Mouse (Mus musculus) C2C12 (cell line): Measurements from ENCODE around the gene Slc6a21. TPM values are rescaled to one million over a fixed set of nuclear protein-coding genes. Genes with fewer than 3 reads are reported as not detected.
"Not testable (repeated sequence)": the region's sequence is repeated elsewhere in the genome, so short reads cannot be mapped to it uniquely, and the experiment has no call there.

Source experiments
- H3K27me3 ChIP-seq: one replicate; pipeline ENCODE4 v1.6.1; 2011; ENCODE audit not compliant: control insufficient read depth, insufficient read depth, insufficient read length
- H3K36me3 ChIP-seq: one replicate; pipeline ENCODE4 v1.6.1; 2011; ENCODE audit not compliant: control insufficient read depth, insufficient read depth
- H3K4me3 ChIP-seq: one replicate; pipeline ENCODE4 v1.5.1; 2011; ENCODE audit warnings: mild to moderate bottlenecking, control low read depth; ENCODE audit not compliant: poor library complexity, insufficient read depth, severe bottlenecking
- H3K79me2 ChIP-seq: one replicate; pipeline ENCODE4 v1.6.1; 2011; ENCODE audit not compliant: control insufficient read depth, insufficient read depth
- H3K79me3 ChIP-seq: one replicate; pipeline ENCODE4 v1.6.1; 2011; ENCODE audit warnings: low read depth, control low read depth
- H3ac ChIP-seq: one replicate; pipeline ENCODE3; 2011; ENCODE audit warnings: low read depth; ENCODE audit not compliant: control insufficient read depth, insufficient read length
- CEBPB ChIP-seq: IDR thresholded peaks from one replicate; pipeline ENCODE4 v1.6.1; 2011; ENCODE audit warnings: low read depth, mild to moderate bottlenecking, control low read depth, moderate library complexity
- CTCF ChIP-seq: IDR thresholded peaks from one replicate; pipeline ENCODE4 v1.5.1; 2011; ENCODE audit not compliant: control insufficient read depth, insufficient read depth, insufficient read length
- FOSL1 ChIP-seq: IDR thresholded peaks from one replicate; pipeline ENCODE4 v1.8.0; 2011; ENCODE audit warnings: mild to moderate bottlenecking, low read length; ENCODE audit not compliant: poor library complexity, insufficient read depth, severe bottlenecking
- MAX ChIP-seq: IDR thresholded peaks from one replicate; pipeline ENCODE4 v1.6.1; 2011; ENCODE audit warnings: mild to moderate bottlenecking, control low read depth
- MYOD1 ChIP-seq: IDR thresholded peaks from one replicate; pipeline ENCODE4 v1.6.1; 2011; ENCODE audit warnings: low read depth; ENCODE audit not compliant: control insufficient read depth, insufficient read length
- MYOG ChIP-seq: IDR thresholded peaks from one replicate; pipeline ENCODE4 v1.6.1; 2011; ENCODE audit not compliant: control insufficient read depth, insufficient read length; ENCODE audit errors: extremely low read depth
- USF1 ChIP-seq: IDR thresholded peaks from one replicate; pipeline ENCODE4 v1.6.1; 2011; ENCODE audit warnings: low read depth, mild to moderate bottlenecking, control low read depth, moderate library complexity
- polyA plus RNA-seq: library from polyadenylated mRNA; unstranded; fragments of >200 nt; fragmentation: generic; extraction: Trizol; gene quantifications from one replicate; pipeline ENCODE4 v1.2.1, GENCODE M21; 2012; ENCODE audit warnings: missing spikeins

The Slc6a21 gene
- polyA plus RNA-seq, 1 experiment: not detected

DNA sequence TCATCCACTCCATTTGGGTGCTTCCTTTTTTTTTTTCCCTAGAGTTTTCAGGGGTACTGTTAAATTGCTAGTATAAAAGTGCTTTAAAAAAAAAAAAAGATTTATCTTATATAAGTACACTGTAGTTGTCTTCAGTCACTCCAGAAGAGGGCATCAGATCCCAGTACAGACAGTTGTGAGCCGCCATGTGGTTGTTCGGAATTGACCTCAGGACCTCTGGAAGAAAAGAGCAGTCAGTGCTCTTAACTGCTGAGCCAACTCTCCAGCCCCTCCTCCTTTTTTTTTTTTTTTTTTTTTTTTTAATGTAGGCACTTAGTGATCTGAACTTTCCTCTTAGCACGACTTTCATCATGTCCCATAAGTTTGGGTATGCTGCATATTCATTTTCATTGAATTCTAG lies 29.6 kb upstream of the Slc6a21 start:
- Histone ChIP-seq H3K79me2 (no peaks in the 10 kb centered on the region), H3ac (no peak overlapping the region), H3K79me3 (no peaks in the 10 kb centered on the region), H3K4me3 (no peak overlapping the region), H3K27me3 (peaks cover 2% of the 10 kb centered on the region), H3K36me3 (no peaks in the 10 kb centered on the region)
- TF ChIP-seq CEBPB (no peak), CTCF (no peak), MYOG (no peak)

DNA sequence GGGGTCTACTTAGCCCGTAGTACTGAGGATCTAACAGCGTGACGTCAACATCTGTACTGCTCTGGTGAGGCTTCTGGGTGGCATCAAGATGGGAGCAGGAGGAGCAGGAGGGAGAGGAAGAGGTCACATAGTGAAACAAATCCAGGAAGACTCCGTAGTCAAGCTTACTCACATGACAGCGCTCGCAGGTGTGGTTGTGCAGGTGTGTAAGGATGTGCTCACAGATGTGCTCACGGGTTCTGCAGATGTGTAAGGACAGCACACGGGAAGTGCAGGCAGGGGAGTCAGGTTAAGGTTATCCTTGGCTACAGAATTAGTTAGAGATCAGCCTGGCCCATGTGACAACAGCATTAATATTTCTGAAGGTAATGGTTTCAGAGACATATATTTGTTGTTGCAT lies 23.5 kb upstream of the Slc6a21 start:
- H3K79me2 ChIP-seq: no peaks in the 10 kb centered on the region
- H3K4me3 ChIP-seq: no peak overlapping the region
- peaks cover 29% of the 10 kb centered on the region for H3K27me3 ChIP-seq

DNA sequence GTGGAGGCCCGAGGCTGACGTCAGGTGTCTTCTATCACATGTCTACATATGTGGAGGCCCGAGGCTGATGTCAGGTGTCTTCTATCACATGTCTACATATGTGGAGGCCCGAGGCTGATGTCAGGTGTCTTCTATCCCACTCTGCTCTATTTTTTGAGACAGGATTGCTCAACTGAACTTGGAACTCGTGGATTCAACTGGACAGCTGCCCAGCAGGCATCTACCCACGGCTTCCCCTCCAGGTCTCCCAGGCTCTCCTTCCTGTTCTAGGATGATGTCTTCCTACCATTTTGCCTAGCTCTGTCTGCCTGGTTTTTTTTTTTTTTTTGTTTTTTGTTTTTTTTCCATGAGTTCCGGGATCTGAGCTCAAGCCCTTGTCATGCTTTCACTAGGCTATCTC lies 21.5 kb upstream of the Slc6a21 start:
- H3K4me3 ChIP-seq, H3K79me2 ChIP-seq, H3K79me3 ChIP-seq, H3K36me3 ChIP-seq, H3ac ChIP-seq: not testable (repeated sequence)
- peaks cover 49% of the 10 kb centered on the region for H3K27me3 ChIP-seq

More for the DNA sequence above, 23.5 kb upstream of the Slc6a21 start:
- TF ChIP-seq MAX (no peak), MYOG (no peak), USF1 (no peak), CEBPB (no peak), CTCF (no peak), FOSL1 (no peak), MYOD1 (no peak)
- no peaks in the 10 kb centered on the region for H3K36me3 ChIP-seq
- H3ac ChIP-seq: no peak overlapping the region
- H3K79me3 ChIP-seq: no peaks in the 10 kb centered on the region

DNA sequence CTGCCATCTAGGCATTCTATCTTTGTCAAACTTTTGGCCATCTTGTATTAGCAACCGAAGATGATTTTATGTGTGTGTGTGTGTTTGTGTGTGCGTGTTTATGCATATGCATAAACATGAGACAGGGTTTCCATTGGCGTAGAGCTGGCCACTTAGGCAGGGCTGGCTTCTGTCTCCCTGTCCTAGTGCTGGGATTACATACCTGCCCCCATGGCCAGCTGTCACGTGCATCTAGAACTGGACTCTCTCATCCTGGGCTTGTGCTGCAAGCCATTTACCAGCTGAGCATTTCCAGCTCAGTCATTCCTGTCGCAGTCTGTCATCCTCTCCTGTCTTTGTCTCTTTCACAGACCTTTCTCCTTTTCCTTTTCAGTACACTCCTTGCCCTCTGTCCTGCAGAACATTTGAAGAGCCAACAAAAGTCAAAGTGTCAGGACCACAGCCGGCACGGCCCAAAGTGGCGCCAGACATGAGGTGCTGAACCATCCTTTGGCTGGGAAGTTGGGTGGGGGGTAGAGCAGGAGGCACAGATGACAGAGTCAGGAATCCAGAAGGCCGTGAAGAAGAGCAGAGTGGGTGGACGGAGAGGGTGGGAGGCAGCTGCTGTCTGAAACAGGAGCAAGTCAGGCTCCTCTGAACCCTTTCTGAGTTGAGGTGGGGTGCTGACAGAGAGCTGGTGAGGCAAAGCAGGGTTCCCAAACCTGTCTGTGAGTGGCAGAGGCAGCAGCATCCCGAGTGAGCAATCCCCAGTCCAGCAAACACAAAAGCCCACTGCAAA lies 20.1 kb upstream of the Slc6a21 start:
- H3K27me3 ChIP-seq: peaks cover 63% of the 10 kb centered on the region
- TF ChIP-seq FOSL1: no peak
- no peak for TF ChIP-seq MAX
- H3K79me2 ChIP-seq: no peaks in the 10 kb centered on the region
- no peaks in the 10 kb centered on the region for H3K79me3 ChIP-seq
- no peak overlapping the region for H3ac ChIP-seq
- H3K4me3 ChIP-seq: no peak overlapping the region
- H3K36me3 ChIP-seq: no peaks in the 10 kb centered on the region

DNA sequence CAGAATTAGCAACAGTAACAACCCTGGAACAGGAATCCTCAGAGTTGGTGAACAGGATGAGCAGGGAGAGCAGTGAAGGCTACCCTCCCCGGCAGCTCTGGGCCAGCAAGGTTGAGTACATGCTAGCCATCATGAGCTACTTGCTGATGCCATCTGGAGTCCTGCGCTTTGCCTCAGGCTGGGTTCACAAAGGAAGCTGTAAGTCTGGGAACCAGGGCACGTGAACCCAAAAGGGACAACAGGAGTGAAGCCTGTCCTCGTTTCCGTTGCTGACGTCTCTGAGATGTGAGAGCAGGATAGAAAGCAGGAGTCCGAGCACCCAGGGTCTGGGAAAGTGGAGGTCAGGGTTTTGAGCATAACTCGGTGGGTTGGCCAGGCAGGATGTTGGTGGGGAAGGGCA lies 18.0 kb upstream of the Slc6a21 start:
- no peak overlapping the region for H3ac ChIP-seq
- no peaks in the 10 kb centered on the region for H3K36me3 ChIP-seq
- no peaks in the 10 kb centered on the region for H3K79me2 ChIP-seq
- TF ChIP-seq CTCF (no peak), MYOG (no peak)
- no peak overlapping the region for H3K4me3 ChIP-seq
- H3K79me3 ChIP-seq: no peaks in the 10 kb centered on the region
- peaks cover 73% of the 10 kb centered on the region for H3K27me3 ChIP-seq

DNA sequence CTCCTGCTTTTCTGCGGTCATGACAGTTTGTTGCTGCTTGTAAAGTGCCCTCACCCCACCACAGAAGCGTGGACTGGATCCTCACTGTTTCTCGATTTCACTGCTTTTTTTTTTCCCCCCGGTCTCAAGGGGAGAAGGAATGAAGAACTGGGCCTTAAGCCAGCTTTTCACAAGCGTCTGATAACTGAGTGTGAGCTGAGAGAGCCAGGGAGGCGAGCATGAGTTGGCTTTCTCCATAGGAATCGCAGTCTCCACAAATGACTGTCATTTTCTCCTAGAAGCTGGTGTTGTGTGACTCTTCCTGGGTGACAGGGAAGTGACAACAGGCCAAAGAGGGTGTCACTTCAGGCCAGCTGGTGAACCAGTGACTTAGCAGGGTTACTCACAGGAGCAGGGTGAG lies 15.0 kb upstream of the Slc6a21 start:
- no peak overlapping the region for H3K4me3 ChIP-seq
- no peak overlapping the region for H3ac ChIP-seq
- TF ChIP-seq MAX (no peak), USF1 (no peak)
- no peaks in the 10 kb centered on the region for H3K36me3 ChIP-seq
- peaks cover 85% of the 10 kb centered on the region for H3K27me3 ChIP-seq
- H3K79me3 ChIP-seq: no peaks in the 10 kb centered on the region
- H3K79me2 ChIP-seq: no peaks in the 10 kb centered on the region

DNA sequence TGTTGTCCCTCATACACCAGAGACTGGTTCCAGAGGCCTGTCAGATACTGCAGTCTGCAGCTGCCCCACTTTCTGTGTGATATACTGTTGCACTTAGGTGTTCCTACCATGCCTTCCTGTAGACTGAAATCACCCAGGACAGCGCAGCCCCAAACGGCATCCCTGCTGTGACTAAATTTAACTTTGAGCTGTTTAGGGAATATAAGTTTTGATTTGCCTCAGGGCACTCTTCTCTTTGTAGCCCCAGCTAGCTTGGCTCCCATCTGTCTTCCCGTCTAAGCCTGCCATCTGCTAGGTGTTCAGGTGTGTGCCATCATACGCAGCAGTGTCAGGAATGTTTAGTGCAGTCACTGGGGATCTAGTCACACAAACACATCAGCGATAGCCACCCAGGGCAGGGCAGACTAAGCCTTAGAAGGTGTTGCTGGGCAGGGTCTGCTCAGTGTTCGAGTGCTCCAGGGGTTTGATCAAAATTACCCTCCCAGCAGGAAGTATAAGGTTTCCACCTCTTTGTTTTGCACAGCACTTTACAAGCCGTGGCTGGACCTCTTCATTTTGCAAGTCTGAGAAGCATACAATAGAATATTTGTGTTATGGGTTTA lies 14.2 kb upstream of the Slc6a21 start:
- peaks cover 85% of the 10 kb centered on the region for H3K27me3 ChIP-seq
- H3K36me3 ChIP-seq: no peaks in the 10 kb centered on the region
- no peak overlapping the region for H3ac ChIP-seq
- TF ChIP-seq FOSL1 (no peak), CTCF (no peak), MAX (no peak), CEBPB (no peak), USF1 (no peak), MYOD1 (no peak), MYOG (no peak)
- no peaks in the 10 kb centered on the region for H3K79me3 ChIP-seq
- no peaks in the 10 kb centered on the region for H3K79me2 ChIP-seq
- no peak overlapping the region for H3K4me3 ChIP-seq
